Mouse (Mus musculus): ENCODE data around the gene Dysf.

- TF ChIP-seq MAFK (IDR thresholded peaks at IDR 0.05; ENCODE audit: insufficient read depth, low read depth, low read length) (no peak), ZNF384 (IDR thresholded peaks at IDR 0.05; ENCODE audit: low read depth, low read length) (no peak), ZC3H11A (IDR thresholded peaks at IDR 0.05; ENCODE audit: borderline replicate concordance, low read depth, low read length) (no peak), CHD2 (IDR thresholded peaks at IDR 0.05; ENCODE audit: low read depth, low read length) (no peak)
Measured at GRCm38 (mm10) chr6:84217216-84217933, 209.0 kb downstream of the Dysf start.
